Mouse (Mus musculus): ENCODE data around the gene Ptpn11.

DNA sequence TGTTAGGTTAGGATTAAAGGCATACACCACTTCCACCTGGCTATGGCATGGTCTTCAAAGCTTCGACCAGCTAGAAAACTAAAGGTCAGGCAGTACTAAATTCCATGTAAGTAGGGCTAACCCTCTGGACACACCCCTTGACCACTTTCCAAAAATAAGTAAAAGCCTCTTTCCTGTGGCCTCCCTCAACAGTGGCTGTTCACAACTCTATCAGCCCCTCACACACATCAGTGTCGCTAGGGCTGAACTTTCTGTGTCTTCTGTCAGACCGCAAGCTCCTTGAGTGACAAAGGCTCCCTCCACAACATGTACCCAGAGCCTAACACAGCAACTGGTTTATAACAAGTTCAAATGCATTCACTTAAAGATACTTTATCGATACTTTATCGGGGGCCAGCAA is 7.2 kb upstream of the Ptpn11 start:
- TF ChIP-seq POLR2A (IDR thresholded peaks at IDR 0.05; ENCODE audit: low read depth, low read length): no peak
- TF ChIP-seq CTCF (IDR thresholded peaks at IDR 0.05; ENCODE audit: borderline replicate concordance, insufficient read depth, low read length): no peak

All from embryonic fibroblast, embryonic 13.5 days (primary cell).